Mouse (Mus musculus) heart, postnatal 0 days (tissue): ENCODE results near the gene Kif26b.

Experiments used
- CTCF ChIP-seq: IDR thresholded peaks from 2 replicates; pipeline ENCODE4 v1.5.1; 2016; ENCODE audit warnings: antibody characterized with exemption, control low read depth, low read depth
- EP300 ChIP-seq: IDR thresholded peaks from 2 replicates; pipeline ENCODE4 v1.6.1; 2016; ENCODE audit warnings: antibody characterized with exemption, low read depth

DNA sequence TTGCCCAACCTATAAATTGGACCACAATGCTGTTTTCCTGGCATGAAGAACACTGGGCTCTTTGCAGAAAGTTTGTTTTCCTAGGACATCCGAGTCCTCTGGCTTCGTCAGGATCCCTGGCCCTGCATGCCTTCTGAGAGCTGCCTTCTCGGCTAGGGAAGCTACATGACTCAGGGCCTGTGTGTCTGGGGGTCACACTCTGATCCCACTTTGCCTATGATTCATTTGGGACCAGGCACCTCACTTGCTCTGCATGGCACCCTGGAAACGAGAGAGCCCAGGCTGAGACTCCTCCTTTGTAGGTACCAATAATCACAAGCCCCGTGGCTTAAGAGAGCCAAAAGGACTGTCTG is 43.1 kb upstream of the Kif26b start:
- TF ChIP-seq CTCF (no peak), EP300 (no peak)
